Comparison of ENCODE assay signal across 9 mouse cellular contexts in genomic region chr7:89698186-89698585, GRCm38 (mm10).
DNase-seq lines count a peak whose midpoint lies in the region; ATAC-seq and TF ChIP-seq lines count a peak whose summit lies in the region.
"Had no signal": no experiment of that assay in that cellular context is flagged by ENCODE, and none has a peak within 500 bp of the region (broad histone marks: within the 10 kb centered on the region; RNA-seq: fewer than 3 reads in every experiment).

No protein-coding gene starts in this region.

- no peak overlapping the region for H3K27ac ChIP-seq in forebrain, embryonic 10.5 days
- H3K27ac ChIP-seq in forebrain, embryonic 15.5 days (replicated peaks), result no peak overlapping the region
- no peak overlapping the region for H3K27ac ChIP-seq in testis, adult 2 months (ENCODE audit: control insufficient read depth, insufficient read depth, low read depth, low read length)
- H3K27ac ChIP-seq in embryonic fibroblast, embryonic 13.5 days (ENCODE audit: insufficient read depth, low read length), result no peak overlapping the region
- H3K27ac ChIP-seq: limb, embryonic 13.5 days had no signal

- no peaks in the 10 kb centered on the region for H3K27me3 ChIP-seq in forebrain, embryonic 10.5 days (ENCODE audit: poor library complexity, severe bottlenecking)
- H3K27me3 ChIP-seq in forebrain, embryonic 15.5 days, result no peaks in the 10 kb centered on the region
- H3K27me3 ChIP-seq in testis, adult 2 months (ENCODE audit: control insufficient read depth, insufficient read depth, low read length), result no peaks in the 10 kb centered on the region
- H3K27me3 ChIP-seq: limb, embryonic 13.5 days had no signal

- peak; percentile 31 for DNase-seq in forebrain, embryonic 10.5 days (ENCODE audit: extremely low spot score, low spot score)
- DNase-seq in testis, postnatal 14 days (ENCODE audit: low spot score), result no peak
- no peak for DNase-seq in spleen, postnatal 36 days (ENCODE audit: low spot score in 2 of 2)
- no peak for DNase-seq in MN1 (ENCODE audit: low spot score)

- peaks cover 15% of the 10 kb centered on the region for H3K4me1 ChIP-seq in forebrain, embryonic 10.5 days
- peaks cover 10% of the 10 kb centered on the region for H3K4me1 ChIP-seq in forebrain, embryonic 15.5 days
- H3K4me1 ChIP-seq in testis, adult 2 months (ENCODE audit: control insufficient read depth, insufficient read depth, low read length), result no peaks in the 10 kb centered on the region
- 0 out of 2 replicates have a peak, but pooled peaks cover 3% of the 10 kb centered on the region for H3K4me1 ChIP-seq in embryonic fibroblast, embryonic 13.5 days (ENCODE audit: control insufficient read depth, insufficient read depth, low read length)
- H3K4me1 ChIP-seq: limb, embryonic 13.5 days had no signal

- no peak overlapping the region for H3K4me3 ChIP-seq in forebrain, embryonic 10.5 days
- no peak overlapping the region for H3K4me3 ChIP-seq in forebrain, embryonic 15.5 days
- no peak overlapping the region for H3K4me3 ChIP-seq in testis, adult 2 months (ENCODE audit: control insufficient read depth, low read depth, low read length)
- no peak overlapping the region for H3K4me3 ChIP-seq in embryonic fibroblast, embryonic 13.5 days (ENCODE audit: insufficient read depth, low read length)
- H3K4me3 ChIP-seq: limb, embryonic 13.5 days had no signal

- H3K4me2 ChIP-seq in forebrain, embryonic 15.5 days (replicated peaks), result no peak overlapping the region
- H3K4me2 ChIP-seq: limb, embryonic 13.5 days had no signal

- TF ChIP-seq POLR2A in testis, adult 2 months (IDR thresholded peaks at IDR 0.05; ENCODE audit: control insufficient read depth, low read depth, low read length), result no peak
- no peak for TF ChIP-seq POLR2A in embryonic fibroblast, embryonic 13.5 days (IDR thresholded peaks at IDR 0.05; ENCODE audit: low read depth, low read length)

- H3K9me3 ChIP-seq in forebrain, embryonic 10.5 days, result no peaks in the 10 kb centered on the region
- H3K9me3 ChIP-seq in forebrain, embryonic 15.5 days, result no peaks in the 10 kb centered on the region
- H3K9me3 ChIP-seq: limb, embryonic 13.5 days had no signal

- H3K36me3 ChIP-seq in forebrain, embryonic 10.5 days (replicated peaks), result no peaks in the 10 kb centered on the region
- no peaks in the 10 kb centered on the region for H3K36me3 ChIP-seq in forebrain, embryonic 15.5 days
- no peaks in the 10 kb centered on the region for H3K36me3 ChIP-seq in testis, adult 2 months (ENCODE audit: control insufficient read depth, insufficient read depth, low read length)
- H3K36me3 ChIP-seq: limb, embryonic 13.5 days had no signal

- no peak for ATAC-seq in forebrain, embryonic 15.5 days (replicated peaks)
- ATAC-seq in megakaryocyte, adult 5-6 weeks (ENCODE audit: poor library complexity, severe bottlenecking), result 0 out of 2 replicates have a peak, but pooled peaks have one; percentile 33

- peak; percentile 50; the same call in 1 of the 2 replicates for TF ChIP-seq CTCF in testis, adult 2 months (IDR thresholded peaks at IDR 0.05; ENCODE audit: control insufficient read depth, insufficient read depth, insufficient replicate concordance, low read depth, low read length)
- 0 out of 2 replicates have a peak, but pooled peaks have one; percentile 31 for TF ChIP-seq CTCF in embryonic fibroblast, embryonic 13.5 days (IDR thresholded peaks at IDR 0.05; ENCODE audit: borderline replicate concordance, insufficient read depth, low read length)

- no peak overlapping the region for H3K9ac ChIP-seq in forebrain, embryonic 15.5 days (replicated peaks)
- H3K9ac ChIP-seq: limb, embryonic 13.5 days had no signal
